Mouse (Mus musculus) CH12.LX (cell line): ENCODE data around the gene Slc38a2.

Experiments
- EP300 ChIP-seq: IDR thresholded peaks from 2 replicates; pipeline ENCODE4 v1.6.1; 2011; ENCODE audit warnings: low read length, improper control_type of control experiment
- NRF1 ChIP-seq: IDR thresholded peaks from 2 replicates; pipeline ENCODE4 v1.6.1; 2014; ENCODE audit warnings: low read depth, mild to moderate bottlenecking, inconsistent platforms, low read length, improper control_type of control experiment, moderate library complexity
- POLR2A ChIP-seq: IDR thresholded peaks from 2 replicates; pipeline ENCODE4 v1.6.1; 2011; ENCODE audit warnings: low read depth, mild to moderate bottlenecking, improper control_type of control experiment, low read length

GRCm38 (mm10) chr15:96740091-96740490 lies 40.6 kb upstream of the Slc38a2 start:
- TF ChIP-seq EP300 (no peak), POLR2A (no peak), NRF1 (no peak)
